Mouse (Mus musculus): Measurements from ENCODE around the gene Spns3.

The Spns3 gene

GRCm38 (mm10) chr11:72519189-72519588 is 31.1 kb downstream of the Spns3 start:
- no peak for DNase-seq (ENCODE audit: low read depth, low spot score)

DNA sequence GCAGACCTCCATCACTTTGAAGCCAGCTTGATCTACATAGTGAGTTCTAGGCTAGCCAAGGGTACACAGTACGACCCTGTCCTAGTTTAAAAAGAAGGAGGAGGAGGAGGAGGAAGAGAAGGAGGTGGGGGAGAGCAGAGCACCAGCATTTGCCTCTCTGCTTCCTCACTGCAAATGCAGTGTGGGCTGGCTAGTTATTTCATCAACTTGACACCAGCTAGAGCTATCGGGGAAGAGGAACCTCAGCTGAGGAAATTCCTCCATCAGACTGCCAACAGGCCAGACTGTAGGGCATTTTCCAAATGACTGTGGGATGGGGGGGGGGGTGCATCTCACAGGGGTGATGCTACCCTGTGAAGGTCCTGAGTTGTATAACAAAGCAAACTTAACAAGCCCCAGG is 31.9 kb downstream of the Spns3 start:
- peak; percentile 8 for DNase-seq (ENCODE audit: low read depth, low spot score)

GRCm38 (mm10) chr11:72514967-72515366 is 35.3 kb downstream of the Spns3 start:
- DNase-seq (ENCODE audit: low read depth, low spot score): no peak

DNA sequence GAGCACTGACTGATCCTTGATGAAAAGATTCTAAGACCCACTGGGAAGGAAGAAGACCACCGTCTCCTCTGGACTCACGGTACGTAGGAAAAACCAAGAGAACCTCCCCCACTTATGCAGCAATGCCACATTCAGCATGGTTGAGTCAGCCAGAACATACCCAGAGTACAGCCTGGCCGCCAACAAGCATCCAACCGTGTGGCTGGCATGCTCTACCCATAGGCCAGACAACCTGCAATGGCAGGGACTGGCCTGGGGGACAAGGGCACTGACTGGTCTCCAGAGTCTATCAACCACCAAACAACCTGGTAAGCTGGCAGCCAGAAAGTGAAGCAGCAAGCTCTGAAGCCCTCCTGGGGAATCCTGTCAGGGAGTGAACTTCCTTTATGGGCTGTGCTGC is 41.7 kb downstream of the Spns3 start:
- DNase-seq (ENCODE audit: low read depth, low spot score): no peak

DNA sequence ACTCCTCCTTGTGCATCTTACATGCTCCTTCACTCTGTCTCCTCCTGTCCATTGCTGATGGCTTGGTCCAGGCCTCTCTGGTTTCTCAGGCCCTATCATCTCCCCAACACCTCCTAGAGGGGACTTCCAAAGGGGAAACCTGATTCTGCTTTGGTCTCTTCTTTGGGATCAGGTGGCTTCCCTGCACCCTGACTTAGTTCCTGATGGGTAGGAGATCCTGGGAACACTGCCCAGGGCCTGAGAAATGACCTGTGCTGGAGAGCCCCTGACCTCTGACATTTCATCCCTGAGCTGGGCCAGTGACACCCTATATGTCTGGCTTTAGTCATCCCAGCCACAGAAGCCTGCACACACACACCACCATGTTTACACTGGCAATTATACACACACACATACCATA is 42.7 kb downstream of the Spns3 start:
- DNase-seq (ENCODE audit: low read depth, low spot score): no peak

DNA sequence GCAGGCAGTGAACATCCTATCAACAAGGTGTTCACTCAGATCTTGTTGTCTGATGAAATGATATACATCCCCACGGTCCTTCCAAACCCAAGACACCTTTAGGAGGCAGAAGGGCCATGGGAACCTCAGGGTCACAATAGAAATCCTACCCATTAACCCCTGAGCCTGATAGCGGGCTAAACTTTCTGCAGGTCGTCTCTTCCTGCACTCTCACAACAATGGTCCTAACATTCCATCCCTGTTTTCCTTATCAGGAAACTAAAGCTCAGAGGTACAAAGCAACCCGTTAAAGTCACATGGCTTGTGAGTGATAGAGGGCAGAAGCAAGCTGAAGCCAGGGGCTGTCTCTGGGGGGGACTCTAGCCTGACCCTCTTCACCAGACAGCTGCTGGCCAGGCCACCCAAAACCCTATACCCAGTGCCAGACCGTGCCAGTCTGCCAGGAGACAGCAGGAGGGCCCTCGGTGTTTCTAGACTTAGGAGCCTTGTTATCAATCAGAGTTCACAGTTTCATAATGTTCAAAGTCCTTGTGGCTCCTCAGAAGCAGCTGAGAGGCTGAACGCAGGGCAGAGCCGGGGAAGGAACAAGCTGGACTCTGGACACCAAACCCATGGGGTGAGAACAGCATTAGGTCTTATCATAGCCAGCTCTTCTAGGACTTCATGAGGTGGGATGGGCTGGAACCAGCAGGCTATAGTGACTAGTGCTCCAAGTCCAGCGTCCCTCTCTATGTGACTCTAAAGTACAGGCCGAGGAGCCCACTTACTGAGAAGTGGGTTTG is 46.1 kb downstream of the Spns3 start:
- no peak for DNase-seq (ENCODE audit: low read depth, low spot score)

DNA sequence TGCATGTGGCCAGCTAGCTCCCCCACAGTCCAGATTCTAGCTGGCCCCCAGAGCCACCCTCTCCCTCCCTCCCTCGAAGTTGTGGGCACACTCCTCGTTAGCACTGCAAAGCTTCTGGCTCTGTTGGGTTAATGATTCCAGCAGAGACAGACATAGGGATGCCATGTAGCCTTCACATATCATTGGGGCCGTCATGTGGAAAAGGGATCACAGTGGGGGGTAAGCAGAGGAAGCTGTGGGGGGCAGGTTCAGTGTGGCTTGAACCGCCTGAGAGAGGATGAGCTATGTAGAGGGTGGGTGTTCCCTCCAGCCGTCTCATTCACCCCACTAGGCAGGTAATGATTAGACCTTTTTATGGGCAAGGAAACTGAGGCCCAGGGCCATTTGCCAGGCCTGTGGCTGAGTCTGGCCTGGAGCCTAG is 46.8 kb downstream of the Spns3 start:
- DNase-seq (ENCODE audit: low read depth, low spot score): no peak

DNA sequence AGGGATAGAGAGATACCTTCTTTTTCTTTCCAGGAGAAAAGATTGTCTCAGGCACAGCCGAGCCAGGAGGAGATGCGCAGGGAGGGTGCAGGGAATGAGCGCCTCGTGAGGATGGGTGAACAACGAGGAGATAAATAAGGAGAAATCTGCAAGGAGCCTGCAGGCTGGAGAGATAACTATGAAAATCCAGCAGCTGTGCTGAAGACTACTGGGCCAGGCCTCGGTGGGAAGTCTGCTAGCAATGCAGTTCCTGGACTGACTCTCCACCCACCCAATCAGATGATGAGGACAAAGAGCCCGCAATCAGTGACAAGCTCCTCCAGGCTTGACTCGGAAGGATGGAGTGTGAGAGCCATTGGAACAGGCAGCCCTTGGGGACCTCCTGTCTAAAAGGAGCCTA is 48.1 kb downstream of the Spns3 start:
- no peak for DNase-seq (ENCODE audit: low read depth, low spot score)

- DNase-seq (ENCODE audit: low read depth, low spot score): no peak
Measured at GRCm38 (mm10) chr11:72501426-72502002, 48.8 kb downstream of the Spns3 start.

- DNase-seq (ENCODE audit: low read depth, low spot score): no peak
Measured at GRCm38 (mm10) chr11:72500139-72500538, 50.2 kb downstream of the Spns3 start.

DNA sequence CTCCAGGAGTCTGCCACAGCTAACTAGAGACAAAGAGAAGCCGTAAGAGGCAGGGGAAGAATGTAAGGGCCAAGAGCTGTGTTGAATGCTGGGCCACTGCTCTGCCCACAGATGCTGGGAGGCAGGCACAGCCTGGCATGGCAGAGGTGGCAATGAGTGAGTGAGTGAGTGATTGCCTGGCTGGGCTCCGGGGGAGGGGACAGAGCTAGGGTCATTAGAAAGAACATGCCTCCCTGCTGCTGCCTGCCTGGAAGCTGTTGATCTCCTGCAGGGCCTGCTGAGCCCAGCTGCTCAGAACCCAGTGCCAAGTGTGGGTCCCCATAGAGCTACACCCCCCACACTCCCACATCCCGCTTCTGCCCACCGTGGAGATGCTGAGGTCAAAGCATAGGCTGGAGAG is 52.9 kb downstream of the Spns3 start:
- DNase-seq (ENCODE audit: low read depth, low spot score): no peak

DNA sequence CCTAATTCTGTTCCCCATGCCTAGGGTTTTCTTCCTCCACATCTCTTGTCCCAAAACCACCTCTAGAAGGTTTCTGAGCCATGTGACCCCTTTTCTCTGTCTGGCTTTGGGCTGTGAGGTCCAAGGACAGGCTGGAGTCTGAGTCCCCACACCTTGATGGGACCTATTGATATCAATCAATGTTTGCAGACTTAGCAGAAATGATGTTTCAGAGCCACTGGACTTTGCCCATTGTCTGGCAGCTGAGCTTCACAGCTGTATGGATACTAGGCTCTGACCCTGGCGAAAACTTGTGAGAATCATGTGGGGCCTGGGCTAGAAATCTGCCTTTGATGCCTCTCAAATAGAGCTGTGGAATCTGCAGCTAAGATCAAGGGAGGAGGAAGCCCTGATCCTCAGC is 53.5 kb downstream of the Spns3 start:
- DNase-seq (ENCODE audit: low read depth, low spot score): no peak

DNA sequence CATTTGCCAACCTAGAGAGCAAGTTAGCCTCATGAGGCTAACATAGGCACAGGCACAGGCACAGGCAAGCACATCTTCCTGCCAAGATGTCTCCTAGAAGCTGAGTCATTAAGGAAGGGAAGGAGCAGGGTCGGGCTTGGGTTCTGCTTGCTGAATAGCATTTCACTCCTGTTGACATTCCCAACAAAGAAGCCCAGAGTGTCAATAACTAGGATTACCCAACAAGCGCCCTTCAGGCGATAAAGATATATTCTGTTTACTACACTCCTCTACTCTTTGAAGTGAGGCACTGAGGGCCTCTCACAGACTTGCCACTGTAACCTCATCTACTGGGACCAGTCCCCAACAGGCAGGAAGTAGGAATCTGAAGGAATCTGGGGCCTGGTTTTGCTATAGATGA is 54.2 kb downstream of the Spns3 start:
- DNase-seq (ENCODE audit: low read depth, low spot score): no peak

- peak; percentile 46 for DNase-seq (ENCODE audit: low read depth, low spot score)
Measured at GRCm38 (mm10) chr11:72494046-72494988, 56.0 kb downstream of the Spns3 start.

DNA sequence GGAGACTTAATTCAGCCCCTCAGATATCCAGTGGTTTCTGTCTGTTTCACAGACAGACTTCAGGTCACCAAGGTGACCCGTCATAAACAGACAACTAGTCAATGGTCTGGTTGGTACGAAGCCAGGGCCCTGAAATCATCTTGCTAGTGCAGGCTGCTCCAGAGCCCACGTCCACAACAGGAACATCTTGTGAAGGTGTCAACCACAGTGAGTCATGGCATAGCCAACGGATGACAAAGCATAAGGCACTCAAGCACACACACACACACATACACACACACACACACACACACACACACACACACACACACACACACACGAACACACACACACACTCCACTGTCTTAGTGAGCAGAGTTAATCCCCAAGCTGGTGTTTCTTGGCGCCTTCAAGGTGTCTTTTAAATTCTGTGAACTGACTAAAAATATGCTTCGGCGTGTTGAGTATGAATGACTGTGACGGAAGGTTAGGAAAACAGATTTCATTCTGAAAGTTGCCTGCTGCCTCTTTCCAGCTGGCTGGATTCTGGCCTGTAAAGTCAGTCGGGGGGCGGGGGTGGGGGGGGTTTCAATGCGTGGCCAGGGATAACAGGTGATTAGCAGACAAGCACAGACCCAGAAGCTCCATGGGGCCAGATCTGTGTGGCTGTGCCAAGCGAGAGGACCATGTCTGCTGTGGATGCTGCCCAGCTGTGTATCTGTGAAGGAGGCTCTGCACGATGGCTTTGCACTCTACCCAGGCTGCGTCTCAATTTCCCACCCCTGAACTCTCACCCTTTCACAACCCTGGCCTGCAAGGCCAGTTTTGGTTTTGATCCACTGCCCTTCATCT is 59.0 kb downstream of the Spns3 start:
- no peak for DNase-seq (ENCODE audit: low read depth, low spot score)

DNA sequence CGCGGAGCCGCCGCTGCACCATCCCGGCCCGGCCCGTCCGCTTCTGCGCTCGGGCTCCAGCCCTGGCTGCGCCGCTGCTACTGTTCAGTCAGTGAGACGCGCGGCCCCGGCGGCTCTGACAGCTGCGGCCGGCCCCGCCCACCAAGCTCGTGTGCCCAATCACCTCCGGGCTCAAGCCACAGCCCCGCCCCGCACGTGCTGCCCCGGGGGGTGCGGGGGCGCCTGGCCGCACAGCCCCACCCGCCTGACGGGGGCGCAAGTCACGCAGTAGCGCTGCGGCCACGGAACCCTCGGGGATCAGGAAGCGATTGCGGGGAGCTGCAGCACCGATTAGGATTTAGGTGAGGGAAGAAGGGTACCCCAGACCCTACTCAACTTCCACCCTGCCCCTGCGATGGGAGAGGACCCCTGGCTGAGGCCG is 60.4 kb downstream of the Spns3 start, which contains the start of gene Spns2:
TSS of gene Spns2 (minus strand) at position 24 of the 421 bp plus-strand sequence.
- DNase-seq (ENCODE audit: low read depth, low spot score): peak; percentile 85

DNA sequence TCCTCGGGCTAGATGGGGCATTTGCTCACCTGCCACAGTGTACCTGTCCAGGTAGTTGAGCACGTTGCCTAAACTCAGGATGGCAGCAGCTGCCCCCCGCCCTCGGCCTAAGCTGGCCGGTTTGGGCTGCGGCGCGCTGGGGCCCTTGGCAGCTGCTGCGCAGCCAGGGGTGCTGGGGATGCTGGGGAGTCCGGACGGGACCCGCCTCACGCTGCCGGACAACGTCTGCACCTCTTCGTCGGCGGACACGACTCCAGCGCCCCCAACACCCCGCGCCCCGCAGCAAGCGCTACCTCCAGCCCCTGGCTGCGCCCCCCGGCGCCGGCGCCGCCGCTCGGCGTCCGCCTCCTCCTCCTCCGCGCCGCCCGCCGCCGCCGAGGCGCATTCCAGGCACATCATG is 60.9 kb downstream of the Spns3 start:
- DNase-seq (ENCODE audit: low read depth, low spot score): no peak

DNA sequence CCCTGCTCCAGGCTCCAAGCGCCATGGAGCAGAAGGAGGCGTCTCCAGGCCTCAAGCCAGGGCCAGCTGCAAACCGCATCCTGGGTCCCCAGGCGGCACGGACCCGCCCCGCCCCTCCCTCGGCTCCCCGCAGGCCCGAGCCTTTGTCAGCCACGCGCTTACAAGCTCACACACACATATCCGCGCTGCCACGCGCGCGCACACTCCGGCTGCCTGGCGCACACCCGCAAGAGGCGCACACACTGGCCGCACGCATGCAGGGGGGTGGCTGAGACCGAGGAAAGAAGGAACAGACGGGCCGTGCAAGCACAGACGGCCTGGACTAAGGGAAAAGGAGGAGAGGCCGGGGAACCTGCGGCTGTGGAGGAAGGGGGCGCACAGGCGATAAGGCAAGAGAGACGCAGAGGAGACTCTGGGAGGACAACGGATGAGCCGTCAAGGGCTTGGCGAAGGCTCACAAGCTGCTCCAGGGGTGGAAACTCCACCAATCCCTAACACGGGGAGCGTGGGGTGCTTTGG is 61.5 kb downstream of the Spns3 start:
- DNase-seq (ENCODE audit: low read depth, low spot score): peak; percentile 60

- no peak for DNase-seq (ENCODE audit: low read depth, low spot score)
Measured at GRCm38 (mm10) chr11:72487739-72488138, 62.6 kb downstream of the Spns3 start.

GRCm38 (mm10) chr11:72487171-72487570 is 63.1 kb downstream of the Spns3 start:
- DNase-seq (ENCODE audit: low read depth, low spot score): no peak

DNA sequence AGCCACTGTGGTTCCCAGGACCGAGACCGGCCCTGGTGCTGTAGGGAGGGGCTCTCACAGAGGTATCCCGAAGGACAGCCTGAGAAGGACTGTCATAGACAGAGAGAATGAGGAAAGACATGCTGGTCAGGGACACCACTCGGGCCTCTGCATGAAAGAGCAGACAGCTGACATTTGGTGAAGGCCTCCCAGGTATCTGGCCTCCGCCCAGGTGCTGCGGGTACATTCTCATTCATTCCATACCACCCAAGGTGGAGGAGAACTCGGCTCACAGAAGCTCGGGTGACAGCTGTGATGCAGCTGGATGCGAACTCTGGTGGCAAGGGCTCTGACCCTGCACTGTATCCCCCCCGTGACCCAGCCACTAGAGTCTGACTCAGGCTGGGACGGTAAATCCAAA is 64.3 kb downstream of the Spns3 start:
- DNase-seq (ENCODE audit: low read depth, low spot score): no peak
